Mouse (Mus musculus) bone marrow macrophage, adult 2 months (primary cell): ENCODE measurements at regions not wholly inside any gene's neighbourhood (a gene's known extent, or its start where the extent isn't known, plus 50 kb on each side); places are given as distances from the start of the nearest gene placed in this dataset.

ENCODE experiments used
- H3K27ac ChIP-seq: 2 replicates; pipeline ENCODE4 v1.5.1; 2012; ENCODE audit warnings: low read depth, low read length; ENCODE audit not compliant: insufficient read depth
- H3K4me1 ChIP-seq: 2 replicates; pipeline ENCODE4 v1.6.1; 2012; ENCODE audit warnings: low read length; ENCODE audit not compliant: control insufficient read depth, insufficient read depth
- H3K4me3 ChIP-seq: 2 replicates; pipeline ENCODE4 v1.5.1; 2012; ENCODE audit warnings: mild to moderate bottlenecking, low read length, moderate library complexity; ENCODE audit not compliant: insufficient read depth
- CTCF ChIP-seq: IDR thresholded peaks from 2 replicates; pipeline ENCODE4 v1.5.1; 2012; ENCODE audit warnings: low read depth, mild to moderate bottlenecking, low read length, moderate library complexity
- POLR2A ChIP-seq: IDR thresholded peaks from 2 replicates; pipeline ENCODE4 v1.6.1; 2012; ENCODE audit warnings: mild to moderate bottlenecking, low read depth, low read length, borderline replicate concordance

- 0 out of 2 replicates have a peak, but pooled peaks cover under 1% of the 10 kb centered on the region for H3K4me1 ChIP-seq
- no peak for TF ChIP-seq POLR2A
- no peak for TF ChIP-seq CTCF
- no peak overlapping the region for H3K27ac ChIP-seq
- no peak overlapping the region for H3K4me3 ChIP-seq
Observed at GRCm38 (mm10) chr14:62008707-62009106, 283.7 kb upstream of the Rnaseh2b start.

DNA sequence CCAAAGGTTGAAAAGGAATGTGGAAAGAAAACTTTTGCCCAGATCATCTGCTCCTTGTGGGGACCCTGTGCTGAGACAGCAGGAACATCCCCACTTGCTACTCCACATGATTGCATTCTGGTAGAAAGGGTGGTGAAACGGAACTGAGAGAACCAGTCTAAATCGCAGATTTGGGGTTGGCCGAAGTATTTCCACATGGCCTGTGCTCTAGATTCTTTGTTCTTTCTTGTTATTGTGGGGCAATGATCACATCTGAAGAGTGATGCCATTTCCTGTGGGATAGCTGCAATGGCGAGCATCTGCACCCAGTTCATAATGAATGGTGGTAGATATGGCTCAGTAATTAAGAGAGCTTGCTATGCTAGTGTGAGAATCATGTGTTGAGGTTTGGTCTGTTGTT is 273.6 kb upstream of the Rnaseh2b start:
- Histone ChIP-seq H3K4me1 (no peaks in the 10 kb centered on the region), H3K4me3 (no peak overlapping the region), H3K27ac (no peak overlapping the region)
- TF ChIP-seq CTCF = no peak
- TF ChIP-seq POLR2A = no peak

- Histone ChIP-seq H3K27ac (no peak overlapping the region), H3K4me1 (no peaks in the 10 kb centered on the region), H3K4me3 (no peak overlapping the region)
- TF ChIP-seq CTCF = no peak
- no peak for TF ChIP-seq POLR2A
Observed at GRCm38 (mm10) chr14:62020996-62021395, 271.4 kb upstream of the Rnaseh2b start.

DNA sequence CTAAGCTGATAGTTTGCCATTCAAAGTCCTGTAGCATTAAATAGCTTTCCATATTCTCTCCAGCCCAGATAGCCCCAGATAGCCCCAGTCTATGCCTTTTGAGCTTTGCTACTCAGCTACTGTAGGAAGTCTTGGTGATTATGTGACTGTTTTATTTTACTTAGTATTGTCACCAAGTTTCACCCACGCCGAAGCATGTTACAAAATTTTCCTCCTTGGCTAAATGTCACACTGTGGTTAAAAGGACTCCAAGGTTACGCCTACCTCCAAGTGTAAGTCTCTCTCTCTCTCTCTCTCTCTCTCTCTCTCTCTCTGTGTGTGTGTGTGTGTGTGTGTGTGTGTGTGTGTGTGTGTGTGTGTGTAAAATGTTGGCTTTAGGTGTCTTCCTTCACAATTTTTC is 270.2 kb upstream of the Rnaseh2b start:
- TF ChIP-seq CTCF (no peak), POLR2A (no peak)
- no peak overlapping the region for H3K27ac ChIP-seq
- peaks cover under 1% of the 10 kb centered on the region; the same call in 1 of the 2 replicates for H3K4me1 ChIP-seq
- H3K4me3 ChIP-seq = no peak overlapping the region

- H3K27ac ChIP-seq = no peak overlapping the region
- H3K4me1 ChIP-seq = peaks cover 3% of the 10 kb centered on the region; the same call in 1 of the 2 replicates
- H3K4me3 ChIP-seq = no peak overlapping the region
- TF ChIP-seq CTCF (no peak), POLR2A (no peak)
Observed at GRCm38 (mm10) chr14:62023022-62023421, 269.4 kb upstream of the Rnaseh2b start.

- TF ChIP-seq CTCF (no peak), POLR2A (no peak)
- Histone ChIP-seq H3K27ac (no peak overlapping the region), H3K4me1 (peaks cover 3% of the 10 kb centered on the region; the same call in 1 of the 2 replicates), H3K4me3 (no peak overlapping the region)
Observed at GRCm38 (mm10) chr14:62027751-62028279, 264.6 kb upstream of the Rnaseh2b start.

- Histone ChIP-seq H3K27ac (no peak overlapping the region), H3K4me1 (peaks cover 3% of the 10 kb centered on the region; the same call in 1 of the 2 replicates), H3K4me3 (no peak overlapping the region)
- TF ChIP-seq POLR2A (no peak), CTCF (no peak)
Observed at GRCm38 (mm10) chr14:62030059-62030458, 262.3 kb upstream of the Rnaseh2b start.

DNA sequence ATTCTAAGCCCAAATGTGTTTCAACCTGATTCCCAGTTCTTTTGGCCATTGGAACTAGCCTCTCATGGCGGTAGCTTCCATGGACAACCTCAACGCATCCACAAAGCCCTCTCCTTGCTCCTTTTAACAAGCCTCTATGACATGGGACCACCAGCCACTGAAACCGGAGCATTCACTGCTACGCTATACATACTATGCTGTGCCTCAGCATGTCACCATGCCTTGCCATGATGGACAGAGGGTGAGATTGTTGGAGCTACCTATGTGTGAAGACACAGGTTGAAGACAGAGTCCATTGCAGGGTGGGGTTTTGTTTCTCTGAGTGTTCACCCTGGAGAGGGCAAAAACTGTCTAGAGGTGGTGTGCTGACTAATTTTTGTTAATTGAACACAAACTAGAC is 258.7 kb upstream of the Rnaseh2b start:
- peaks cover 12% of the 10 kb centered on the region for H3K4me1 ChIP-seq
- H3K4me3 ChIP-seq = no peak overlapping the region
- no peak overlapping the region for H3K27ac ChIP-seq
- no peak for TF ChIP-seq CTCF
- TF ChIP-seq POLR2A = no peak

DNA sequence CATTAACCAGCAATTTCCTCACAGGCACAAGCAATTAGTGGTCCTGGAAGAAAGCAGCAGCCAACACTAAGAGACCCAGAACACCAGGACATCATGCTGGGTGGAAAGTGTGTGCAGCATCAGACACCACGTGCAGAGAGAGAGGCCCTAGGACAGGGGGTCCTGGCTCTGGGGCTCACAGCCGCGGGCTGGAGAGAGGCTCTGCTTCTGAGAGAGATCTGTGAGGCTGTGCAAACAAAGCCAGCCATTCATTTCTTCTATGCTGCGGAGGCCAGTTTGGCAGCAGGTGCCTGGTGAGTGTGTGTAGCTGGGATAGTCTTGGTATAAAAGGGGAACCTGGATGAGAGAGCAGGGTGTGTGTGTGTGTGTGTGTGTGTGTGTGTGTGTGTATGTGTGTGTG is 257.7 kb upstream of the Rnaseh2b start:
- Histone ChIP-seq H3K4me1 (peaks cover 12% of the 10 kb centered on the region), H3K4me3 (no peak overlapping the region), H3K27ac (no peak overlapping the region)
- no peak for TF ChIP-seq POLR2A
- no peak for TF ChIP-seq CTCF

- TF ChIP-seq CTCF (no peak), POLR2A (no peak)
- Histone ChIP-seq H3K4me1 (peaks cover 12% of the 10 kb centered on the region), H3K27ac (no peak overlapping the region), H3K4me3 (no peak overlapping the region)
Observed at GRCm38 (mm10) chr14:62035416-62035815, 257.0 kb upstream of the Rnaseh2b start.
